Mouse (Mus musculus): Measurements from ENCODE around the gene Hoxd13.

The Hoxd13 gene

DNA sequence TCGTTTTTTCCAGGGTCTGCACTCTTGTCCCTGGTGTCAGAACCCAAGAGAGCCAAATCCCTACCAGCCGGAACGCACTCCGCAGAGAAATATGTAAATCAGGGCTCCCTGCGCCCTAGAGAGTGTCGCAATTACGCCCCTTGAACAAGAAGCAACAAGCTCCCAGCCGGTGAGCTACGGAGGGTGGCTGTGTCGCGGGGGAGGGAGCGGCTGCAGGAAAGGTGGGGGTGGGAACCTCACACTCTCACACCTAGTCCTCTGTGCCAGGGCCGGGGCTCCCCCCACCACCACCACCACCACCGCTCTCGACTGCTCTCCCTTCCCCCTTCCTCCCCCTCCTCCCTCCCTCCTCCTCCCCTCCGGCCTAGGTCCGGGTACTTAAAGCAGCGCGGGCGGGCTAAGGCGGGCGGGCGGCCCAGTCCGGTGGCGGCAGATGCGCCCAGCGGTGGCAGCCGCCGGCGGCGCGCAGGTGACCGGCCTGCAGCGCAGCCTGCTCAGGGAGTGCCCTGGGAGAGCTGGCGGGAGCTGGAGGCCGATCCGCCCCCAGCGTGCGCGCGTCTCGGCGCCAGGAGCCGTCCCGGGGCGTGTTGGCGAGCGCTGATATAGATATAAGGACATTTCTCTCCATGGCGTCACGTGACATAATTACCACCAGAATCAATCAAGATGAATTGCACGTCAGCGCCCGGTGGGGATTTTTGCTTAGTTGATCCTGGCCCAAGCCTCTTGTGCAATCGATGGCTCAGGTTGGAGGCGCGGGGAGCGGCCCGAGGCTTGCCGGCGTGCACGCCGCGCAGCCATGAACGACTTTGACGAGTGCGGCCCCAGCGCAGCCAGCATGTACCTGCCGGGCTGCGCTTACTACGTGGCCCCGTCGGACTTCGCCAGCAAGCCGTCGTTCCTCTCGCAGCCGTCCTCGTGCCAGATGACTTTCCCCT, 13.8 kb downstream of the Hoxd13 start:
- no peak for DNase-seq

GRCm38 (mm10) chr2:74682796-74683195, 14.7 kb downstream of the Hoxd13 start:
- DNase-seq = no peak

GRCm38 (mm10) chr2:74683471-74683951, 15.4 kb downstream of the Hoxd13 start:
- DNase-seq = no peak

- DNase-seq = no peak
Observed at GRCm38 (mm10) chr2:74684106-74684505, 16.0 kb downstream of the Hoxd13 start.

DNA sequence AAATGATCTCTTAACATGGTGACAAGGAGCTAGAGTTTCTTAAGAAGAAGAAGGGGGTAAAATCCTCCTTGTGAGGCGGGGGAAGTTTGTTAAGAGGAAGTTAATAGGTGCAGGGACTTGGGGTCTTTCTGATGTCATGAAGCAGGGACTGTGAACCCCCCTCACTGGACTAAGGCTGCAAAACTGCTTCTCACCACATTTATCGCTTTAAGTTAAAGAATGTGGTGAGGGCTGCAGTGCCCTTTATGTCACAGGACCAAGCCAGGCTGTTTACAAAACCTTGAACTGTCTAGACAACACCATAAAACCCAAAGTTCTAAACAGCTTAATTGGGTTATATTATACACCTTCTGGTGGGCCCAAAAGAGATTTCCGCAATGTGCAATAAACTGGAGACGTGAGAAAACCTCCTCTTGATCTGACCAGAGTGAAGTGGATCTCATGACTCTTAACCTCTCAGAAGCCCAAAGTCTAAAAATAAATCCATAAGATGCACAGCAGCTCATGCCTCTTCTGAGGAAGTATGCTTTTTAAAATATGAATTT, 17.0 kb downstream of the Hoxd13 start:
- DNase-seq = no peak

DNA sequence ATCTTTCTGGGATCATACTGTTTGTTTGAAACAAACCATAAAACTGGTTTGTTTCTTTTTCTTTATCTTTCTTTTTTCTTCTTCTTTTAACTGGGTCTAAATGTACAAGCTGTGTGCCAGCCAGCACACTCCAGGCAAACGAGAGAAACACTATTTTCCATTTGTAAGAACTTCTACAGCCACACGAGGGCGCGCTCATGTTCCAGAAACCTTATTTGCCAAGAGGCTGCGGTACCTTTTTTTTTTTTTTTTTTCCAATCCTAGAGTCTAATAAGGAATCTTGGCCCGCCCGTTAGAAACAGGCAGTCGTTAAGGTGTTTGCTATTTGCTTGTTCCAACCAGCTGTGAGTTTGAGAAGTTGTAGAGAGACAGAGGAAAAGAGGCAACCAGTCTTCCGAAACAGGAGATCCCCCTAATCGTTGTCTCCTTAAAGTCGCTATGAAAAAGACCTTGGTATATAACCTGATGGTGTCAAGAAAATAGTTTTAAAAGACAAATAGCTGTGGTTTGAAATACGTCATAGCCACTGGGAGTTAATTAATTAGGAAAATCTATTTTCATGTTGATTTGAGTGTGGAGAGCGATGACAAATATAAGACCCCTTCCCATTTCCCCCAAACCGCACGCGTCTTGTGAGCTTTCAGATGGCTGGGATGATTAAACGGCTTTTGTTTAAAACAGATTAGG, 18.3 kb downstream of the Hoxd13 start:
- peak; percentile 91 for DNase-seq

DNA sequence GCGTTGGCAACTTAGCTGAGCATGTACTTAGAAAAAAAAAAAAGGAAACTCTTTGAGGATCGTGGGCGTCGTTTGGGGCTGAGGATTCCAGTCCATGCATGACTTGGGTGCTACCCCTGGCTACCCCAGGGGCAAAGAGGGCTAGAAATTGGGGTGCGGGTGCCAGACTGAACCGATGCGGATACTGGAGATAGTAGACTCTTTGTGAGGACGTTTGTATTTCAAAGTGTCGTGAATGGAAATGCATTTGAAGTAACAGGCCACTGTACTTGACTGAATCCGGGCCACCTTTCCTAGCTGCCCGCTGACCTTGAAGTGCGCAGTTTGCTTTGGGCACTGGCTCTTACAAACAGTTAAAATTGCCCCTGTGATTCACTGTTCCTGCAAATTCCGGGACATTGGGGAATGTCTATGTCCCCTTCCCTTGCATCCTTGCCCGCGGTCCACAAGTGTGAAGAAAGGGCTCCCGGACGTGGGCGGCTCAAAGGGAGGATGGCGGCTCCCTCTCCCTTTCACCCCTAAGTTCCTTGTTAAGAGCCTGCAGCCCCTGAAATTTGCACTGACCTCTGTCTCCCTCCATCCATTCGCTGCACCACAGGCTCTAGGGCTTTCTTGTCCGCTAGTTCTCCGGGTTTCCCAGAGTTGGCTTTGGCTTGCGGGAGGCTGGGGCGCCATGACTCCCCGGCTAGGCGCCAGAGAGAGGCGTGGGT, 19.0 kb downstream of the Hoxd13 start:
- no peak for DNase-seq

DNA sequence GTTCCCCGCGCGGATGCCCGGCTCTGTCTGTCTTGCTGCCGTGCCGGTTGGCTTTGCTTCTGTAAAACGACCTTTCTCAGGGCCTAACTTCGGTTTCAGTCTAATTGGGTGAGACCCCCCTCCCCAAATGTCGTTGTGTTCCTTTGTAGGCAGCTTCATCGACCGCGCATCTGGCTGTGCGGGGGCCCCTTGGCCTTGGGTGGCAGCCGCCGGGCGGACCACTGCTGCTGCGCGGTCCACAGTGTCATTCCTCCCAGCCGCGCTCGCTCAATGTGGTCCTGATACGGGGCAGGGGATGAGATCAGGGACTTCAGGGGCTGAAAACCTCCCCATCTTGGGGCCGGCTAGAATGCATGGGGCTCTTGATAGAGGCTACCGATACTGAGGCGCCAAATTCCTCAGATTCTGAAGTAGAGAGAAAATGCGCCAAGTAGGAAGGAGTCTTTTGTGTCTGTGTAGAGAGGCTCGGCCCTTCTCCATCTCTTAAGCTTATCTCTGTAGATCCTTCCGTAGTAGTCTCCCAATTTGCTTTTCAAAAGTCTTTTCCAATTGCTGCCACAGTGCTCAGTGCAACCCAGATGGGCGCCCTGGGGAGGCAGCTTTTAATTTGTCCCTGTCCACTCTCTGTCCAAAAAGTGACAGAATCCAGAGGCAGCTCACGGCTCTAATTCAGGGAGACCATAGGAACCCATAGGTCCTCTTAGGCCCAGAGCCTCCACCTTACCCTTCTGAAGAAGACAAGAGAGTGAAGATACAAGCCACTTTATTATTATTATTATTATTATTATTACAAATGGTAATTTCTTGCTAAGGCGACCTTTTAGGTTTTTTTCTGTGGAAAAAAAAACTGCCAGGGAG, 19.8 kb downstream of the Hoxd13 start:
- no peak for DNase-seq

DNA sequence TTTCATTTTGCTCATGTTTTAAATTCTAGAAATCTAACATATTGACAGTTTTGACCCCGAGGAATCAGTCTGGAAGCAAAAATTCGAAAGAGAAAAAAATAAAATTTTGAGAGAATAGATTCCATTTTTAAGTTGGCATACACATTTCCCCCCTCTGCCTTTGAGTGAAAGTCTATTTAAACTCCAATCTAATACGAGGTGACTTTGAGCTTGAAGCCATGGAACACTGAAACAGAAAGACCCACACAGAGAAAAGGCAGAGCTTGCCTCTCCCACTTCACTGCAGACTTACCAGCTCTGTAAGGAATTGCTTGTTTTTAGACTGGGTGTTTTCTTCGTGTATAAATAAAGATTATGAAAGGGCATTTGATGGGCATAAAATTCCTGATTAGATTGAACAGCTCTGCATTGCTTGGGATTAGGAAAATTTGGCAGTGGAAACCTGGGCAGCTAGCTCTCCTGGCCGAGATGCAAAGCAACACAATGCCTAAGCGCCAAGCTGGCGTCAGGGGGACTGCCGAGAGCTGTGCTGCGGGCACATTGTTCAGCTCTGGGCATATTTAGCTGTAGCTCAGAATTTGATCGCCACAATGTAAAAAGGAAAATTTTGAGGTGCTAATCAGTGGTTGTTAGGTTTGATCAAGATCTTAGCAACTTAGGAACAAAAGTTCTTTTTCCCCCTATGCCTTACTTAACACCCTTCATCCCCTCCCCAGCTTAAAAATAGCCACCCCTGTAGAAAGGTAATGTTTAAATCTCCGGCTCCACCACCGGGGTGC, 20.9 kb downstream of the Hoxd13 start:
- DNase-seq = no peak

DNA sequence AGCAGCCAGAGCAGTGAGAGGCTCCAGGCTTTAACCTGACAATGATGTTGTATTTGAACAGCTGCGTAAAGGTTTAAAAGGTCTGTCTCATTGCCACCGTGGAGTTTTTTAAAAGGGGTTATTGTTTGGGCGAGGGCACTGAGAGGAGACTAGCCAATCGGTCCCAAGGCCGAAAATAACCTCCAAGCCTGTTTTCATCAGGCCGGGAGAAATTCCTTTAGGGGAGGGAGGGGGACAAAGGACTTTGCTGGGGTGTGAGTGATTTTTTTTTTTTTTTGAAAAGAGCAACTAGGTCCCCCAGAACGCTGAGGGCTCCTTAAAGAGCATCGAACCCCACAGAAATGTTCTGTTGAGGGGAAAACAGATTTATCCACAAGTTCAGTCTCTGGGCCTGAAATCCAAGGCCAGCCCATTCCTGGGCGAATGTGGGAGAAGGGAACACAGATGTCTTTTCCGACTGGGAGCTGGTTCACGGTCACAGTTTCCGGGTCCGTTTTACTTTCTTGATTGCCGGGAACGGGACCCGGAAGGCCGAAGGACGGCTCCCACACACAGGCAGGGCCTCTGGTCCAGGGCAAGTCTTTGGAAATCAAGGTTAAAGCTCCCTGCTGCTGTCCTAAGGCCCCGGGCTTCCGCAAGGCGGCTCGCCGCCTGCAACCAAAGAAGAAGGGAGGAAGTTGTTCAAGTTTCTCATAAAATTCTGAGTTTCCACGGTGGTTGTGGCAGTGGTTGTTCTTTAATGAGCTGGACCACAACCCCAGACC, 21.6 kb downstream of the Hoxd13 start:
- no peak for DNase-seq

- DNase-seq = no peak
Observed at GRCm38 (mm10) chr2:74690338-74690716, 22.2 kb downstream of the Hoxd13 start.

- peak; percentile 94 for DNase-seq
Observed at GRCm38 (mm10) chr2:74691022-74691951, 23.2 kb downstream of the Hoxd13 start, which contains the start of gene Hoxd10. Gene Hoxd10, plus strand, starts transcription at chr2:74691924.

GRCm38 (mm10) chr2:74691995-74692807, 24.1 kb downstream of the Hoxd13 start:
- no peak for DNase-seq

DNA sequence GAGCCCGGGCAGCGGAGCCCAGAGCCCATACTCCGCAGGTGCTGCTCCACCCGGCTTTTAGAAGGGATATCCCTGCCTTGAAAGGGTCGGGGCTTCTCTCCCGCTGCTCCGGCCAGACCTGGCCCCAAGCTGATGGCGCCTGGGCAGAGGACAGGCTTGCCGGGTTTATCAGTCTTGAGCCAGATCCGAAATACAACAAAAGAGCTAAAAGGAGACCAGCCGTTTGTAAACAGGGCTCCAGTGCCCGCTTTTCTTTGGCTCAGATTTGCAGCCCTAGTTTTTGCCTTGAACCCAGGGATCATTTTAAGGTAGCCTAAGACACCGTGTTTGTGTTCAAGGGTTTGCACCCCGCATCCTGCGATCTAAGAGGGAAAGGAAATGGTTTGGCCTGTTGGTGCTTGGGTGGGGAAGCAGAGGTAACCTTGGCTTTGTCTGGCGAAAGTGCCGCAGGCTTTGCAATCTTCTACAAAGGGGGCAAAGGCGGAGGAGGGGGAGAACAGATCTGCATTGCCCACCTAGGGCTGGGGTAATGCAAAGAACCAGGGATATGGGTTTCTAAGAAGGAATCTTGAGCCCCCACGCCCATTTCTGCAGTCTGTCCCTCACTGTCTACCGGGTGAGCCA, 24.8 kb downstream of the Hoxd13 start:
- DNase-seq = no peak

- DNase-seq = no peak
Observed at GRCm38 (mm10) chr2:74693432-74693827, 25.3 kb downstream of the Hoxd13 start.

GRCm38 (mm10) chr2:74694066-74694465, 26.0 kb downstream of the Hoxd13 start:
- peak; percentile 84 for DNase-seq

DNA sequence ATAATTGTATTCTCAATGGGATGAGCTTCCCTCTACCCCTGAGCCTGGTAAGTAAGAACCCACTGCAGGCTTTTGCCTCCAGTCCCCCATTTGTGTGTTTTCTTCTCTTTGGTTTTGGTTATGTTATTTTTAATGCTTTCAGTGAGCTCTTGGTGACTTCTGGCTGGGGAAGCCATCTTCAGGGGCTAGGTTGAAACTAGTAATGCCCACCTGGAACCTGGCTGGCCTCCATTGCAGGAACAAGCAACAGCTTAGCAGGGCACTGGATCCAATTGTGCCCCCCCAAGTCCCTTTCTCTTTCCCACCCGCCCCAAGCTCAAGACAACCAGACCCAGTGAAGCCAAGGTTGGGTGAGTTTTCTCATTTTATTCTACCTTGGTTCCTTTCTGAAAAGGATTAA, 27.3 kb downstream of the Hoxd13 start:
- DNase-seq = no peak

Measured in embryo, embryonic 11 days (tissue).